Mouse (Mus musculus): ENCODE data around the gene Dnlz.

The Dnlz gene

GRCm38 (mm10) chr2:26356678-26357077 is 4.8 kb upstream of the Dnlz start:
- peak; percentile 47 to 60 for DNase-seq

- peak in 1 of 2 experiments; percentile 29 for DNase-seq
Measured at GRCm38 (mm10) chr2:26356231-26356630, 4.3 kb upstream of the Dnlz start.

- DNase-seq: no peak
Measured at GRCm38 (mm10) chr2:26354401-26354800, 2.5 kb upstream of the Dnlz start.

GRCm38 (mm10) chr2:26353066-26353980 is 1.4 kb upstream of the Dnlz start:
- DNase-seq: no peak

GRCm38 (mm10) chr2:26352291-26352910 is 491 bp upstream of the Dnlz start:
- DNase-seq: peak; percentile 74 to 87

GRCm38 (mm10) chr2:26348241-26348640 is 3.7 kb downstream of the Dnlz start:
- no peak for DNase-seq

- DNase-seq: peak in 1 of 2 experiments; percentile 22
Measured at GRCm38 (mm10) chr2:26342609-26343490, 9.1 kb downstream of the Dnlz start.

- DNase-seq: no peak
Measured at GRCm38 (mm10) chr2:26342044-26342443, 9.9 kb downstream of the Dnlz start.

- no peak for DNase-seq
Measured at GRCm38 (mm10) chr2:26341510-26341981, 10.4 kb downstream of the Dnlz start.

- DNase-seq: no peak
Measured at GRCm38 (mm10) chr2:26339204-26339551, 12.7 kb downstream of the Dnlz start.

GRCm38 (mm10) chr2:26338302-26339203 is 13.4 kb downstream of the Dnlz start:
- no peak for DNase-seq

GRCm38 (mm10) chr2:26330702-26331101 is 21.2 kb downstream of the Dnlz start:
- DNase-seq: no peak

- DNase-seq: no peak
Measured at GRCm38 (mm10) chr2:26330056-26330468, 21.8 kb downstream of the Dnlz start.

GRCm38 (mm10) chr2:26329402-26329801 is 22.5 kb downstream of the Dnlz start:
- no peak for DNase-seq

GRCm38 (mm10) chr2:26327852-26328251 is 24.1 kb downstream of the Dnlz start:
- DNase-seq: peak in 1 of 2 experiments; percentile 7

- DNase-seq: peak; percentile 48 to 61
Measured at GRCm38 (mm10) chr2:26325386-26326181, 26.3 kb downstream of the Dnlz start.

- DNase-seq: peak; percentile 45 to 47
Measured at GRCm38 (mm10) chr2:26324917-26325316, 27.0 kb downstream of the Dnlz start.

GRCm38 (mm10) chr2:26323589-26324325 is 28.2 kb downstream of the Dnlz start:
- DNase-seq: no peak

- no peak for DNase-seq
Measured at GRCm38 (mm10) chr2:26320245-26321185, 31.4 kb downstream of the Dnlz start.
